Mouse (Mus musculus) forebrain, embryonic 16.5 days (tissue): ENCODE measurements at regions not wholly inside any gene's neighbourhood (a gene's known extent, or its start where the extent isn't known, plus 50 kb on each side); places are given as distances from the start of the nearest gene placed in this dataset.

ENCODE experiments used
- ATAC-seq: fragments of 200-750 bp; cut with Nextera tagmentation; 2 replicates; pipeline ENCODE4 v1.8.0; 2017; ENCODE audit warnings: mild to moderate bottlenecking, moderate library complexity
- H3K27ac ChIP-seq: fragments of 300-500 bp; sonication (generic); 2 replicates; pipeline ENCODE4 v1.5.1; 2014; ENCODE audit warnings: low read length, control low read depth
- H3K27me3 ChIP-seq: fragments of 300-500 bp; sonication (generic); replicated peaks from 2 replicates; pipeline ENCODE4 v1.6.1; 2014; ENCODE audit warnings: low read length; ENCODE audit not compliant: control insufficient read depth, insufficient read depth
- H3K36me3 ChIP-seq: fragments of 300-500 bp; sonication (generic); 2 replicates; pipeline ENCODE4 v1.6.1; 2014; ENCODE audit not compliant: control insufficient read depth, insufficient read depth
- H3K4me1 ChIP-seq: fragments of 300-500 bp; sonication (generic); replicated peaks from 2 replicates; pipeline ENCODE4 v1.6.1; 2014; ENCODE audit warnings: low read length; ENCODE audit not compliant: control insufficient read depth, insufficient read depth
- H3K4me2 ChIP-seq: fragments of 300-500 bp; sonication (generic); 2 replicates; pipeline ENCODE4 v1.6.1; 2014; ENCODE audit warnings: mild to moderate bottlenecking, low read length, control low read depth
- H3K4me3 ChIP-seq: fragments of 300-500 bp; sonication (generic); replicated peaks from 2 replicates; pipeline ENCODE4 v1.5.1; 2014; ENCODE audit warnings: mild to moderate bottlenecking, low read length, control low read depth
- H3K9ac ChIP-seq: fragments of 300-500 bp; sonication (generic); replicated peaks from 2 replicates; pipeline ENCODE4 v1.6.1; 2014; ENCODE audit warnings: low read depth, low read length, control low read depth
- H3K9me3 ChIP-seq: fragments of 300-500 bp; sonication (generic); 2 replicates; pipeline ENCODE4 v1.6.1; 2016; ENCODE audit warnings: low read length; ENCODE audit not compliant: control insufficient read depth
- WGBS: fragments of 180-500 bp; shearing (Covaris S2); extraction: QIAGEN DNeasy Blood & Tissue Kit; methylation state at CpG from one replicate; pipeline ENCODE4 v1.1.7; 2014; 5-methylcytosine and 5-hydroxymethylcytosine counted together

- Histone ChIP-seq H3K4me1 (no peaks in the 10 kb centered on the region), H3K27me3 (no peaks in the 10 kb centered on the region), H3K36me3 (no peaks in the 10 kb centered on the region), H3K4me3 (no peak overlapping the region), H3K9me3 (no peaks in the 10 kb centered on the region), H3K27ac (no peak overlapping the region), H3K9ac (no peak overlapping the region), H3K4me2 (no peak overlapping the region)
- no peak for ATAC-seq
- 67% methylated on average over 2 of the region's 2 CpGs for WGBS
These were observed 105.4 kb upstream of the Mroh9 start for GRCm38 (mm10) chr1:163190841-163191240.

GRCm38 (mm10) chr1:163181851-163182250 is 96.4 kb upstream of the Mroh9 start:
- H3K9ac ChIP-seq: no peak overlapping the region
- H3K4me1 ChIP-seq: no peaks in the 10 kb centered on the region
- 87% methylated on average over 2 of the region's 2 CpGs for WGBS
- no peak overlapping the region for H3K27ac ChIP-seq
- no peaks in the 10 kb centered on the region for H3K27me3 ChIP-seq
- no peak overlapping the region for H3K4me3 ChIP-seq
- no peak overlapping the region for H3K4me2 ChIP-seq
- ATAC-seq: no peak
- H3K36me3 ChIP-seq: no peaks in the 10 kb centered on the region
- H3K9me3 ChIP-seq: no peaks in the 10 kb centered on the region

DNA sequence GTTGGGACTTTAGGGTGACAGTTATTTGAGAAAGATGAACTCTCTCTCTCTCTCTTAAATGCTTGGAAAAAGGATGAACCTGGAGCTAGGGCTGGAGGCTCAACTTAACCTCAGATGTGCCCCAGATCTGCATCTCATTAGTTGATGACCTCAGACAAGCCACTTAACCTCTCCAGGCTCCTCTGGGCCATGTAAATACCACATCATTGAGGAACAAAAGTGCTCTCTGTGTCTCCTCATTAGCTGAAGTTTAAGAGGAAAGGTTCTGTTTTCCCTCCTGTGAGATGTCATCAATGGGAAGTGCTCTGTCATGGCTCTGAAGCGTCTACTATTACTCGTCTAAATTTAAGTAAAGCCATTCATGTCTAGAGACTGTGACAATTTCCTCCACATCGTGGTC is 91.5 kb upstream of the Mroh9 start:
- Histone ChIP-seq H3K4me2 (no peak overlapping the region), H3K4me3 (no peak overlapping the region), H3K27me3 (no peaks in the 10 kb centered on the region), H3K9ac (no peak overlapping the region), H3K27ac (no peak overlapping the region), H3K4me1 (no peaks in the 10 kb centered on the region), H3K9me3 (no peaks in the 10 kb centered on the region), H3K36me3 (no peaks in the 10 kb centered on the region)
- ATAC-seq: no peak
- 31% methylated on average over 3 of the region's 3 CpGs for WGBS

DNA sequence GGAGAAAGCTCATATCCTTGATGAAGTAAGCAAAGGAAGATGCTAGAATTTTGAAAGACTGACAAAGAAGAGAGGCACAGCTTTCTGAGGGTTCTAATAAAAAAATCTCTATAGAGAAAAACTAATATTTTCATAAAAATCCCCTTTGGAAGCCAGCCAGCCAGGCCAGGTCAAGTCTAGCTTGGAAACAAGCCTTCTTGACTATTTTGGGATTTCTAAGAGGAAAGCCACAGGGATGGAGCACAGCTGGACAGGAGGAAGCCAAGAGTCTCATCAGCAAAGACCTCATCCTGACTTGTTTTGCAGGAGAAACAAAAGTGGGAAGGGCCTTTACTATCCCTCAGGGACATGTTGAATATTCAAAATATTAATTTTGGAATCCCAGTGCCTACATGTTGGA is 81.6 kb upstream of the Mroh9 start:
- Histone ChIP-seq H3K9ac (no peak overlapping the region), H3K36me3 (no peaks in the 10 kb centered on the region), H3K27me3 (no peaks in the 10 kb centered on the region), H3K4me3 (no peak overlapping the region), H3K4me1 (no peaks in the 10 kb centered on the region), H3K9me3 (no peaks in the 10 kb centered on the region), H3K27ac (no peak overlapping the region), H3K4me2 (no peak overlapping the region)
- ATAC-seq: no peak

- H3K9ac ChIP-seq: no peak overlapping the region
- no peak overlapping the region for H3K27ac ChIP-seq
- no peak overlapping the region for H3K4me2 ChIP-seq
- ATAC-seq: no peak
- H3K27me3 ChIP-seq: no peaks in the 10 kb centered on the region
- 26% methylated on average over 2 of the region's 2 CpGs for WGBS
- no peaks in the 10 kb centered on the region for H3K9me3 ChIP-seq
- H3K36me3 ChIP-seq: no peaks in the 10 kb centered on the region
- H3K4me1 ChIP-seq: no peaks in the 10 kb centered on the region
- no peak overlapping the region for H3K4me3 ChIP-seq
These were observed 78.2 kb upstream of the Mroh9 start for GRCm38 (mm10) chr1:163163636-163164035.

DNA sequence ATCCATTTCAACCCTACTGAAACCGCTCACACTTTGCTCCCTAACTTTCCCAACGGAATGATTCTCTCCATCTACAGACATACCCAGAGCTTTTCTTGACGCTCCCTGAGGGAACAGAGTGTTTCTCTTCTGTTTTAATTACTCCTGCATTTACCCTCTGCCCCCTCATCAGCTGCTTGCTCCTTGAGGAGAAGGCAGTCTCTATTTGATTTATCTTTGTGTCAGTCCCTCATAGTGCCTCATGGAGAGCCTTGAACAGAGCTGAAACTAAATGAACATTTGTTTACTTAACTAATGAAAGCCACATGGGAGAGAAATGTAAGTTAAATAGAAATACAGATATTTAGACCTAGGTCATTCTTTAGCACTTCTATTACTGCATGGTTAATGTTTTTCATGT is 74.4 kb upstream of the Mroh9 start:
- 83% methylated on average over 3 of the region's 3 CpGs for WGBS
- no peak for ATAC-seq

GRCm38 (mm10) chr1:163158491-163158890 is 73.0 kb upstream of the Mroh9 start:
- WGBS: 62% methylated on average over 5 of the region's 5 CpGs
- Histone ChIP-seq H3K9ac (no peak overlapping the region), H3K4me1 (no peaks in the 10 kb centered on the region), H3K27ac (no peak overlapping the region), H3K4me3 (no peak overlapping the region), H3K4me2 (no peak overlapping the region), H3K27me3 (no peaks in the 10 kb centered on the region), H3K9me3 (no peaks in the 10 kb centered on the region), H3K36me3 (no peaks in the 10 kb centered on the region)
- ATAC-seq: no peak

More for the DNA sequence above, 74.4 kb upstream of the Mroh9 start:
- Histone ChIP-seq H3K4me2 (no peak overlapping the region), H3K27ac (no peak overlapping the region), H3K4me3 (no peak overlapping the region), H3K4me1 (no peaks in the 10 kb centered on the region), H3K36me3 (no peaks in the 10 kb centered on the region), H3K9ac (no peak overlapping the region), H3K27me3 (no peaks in the 10 kb centered on the region), H3K9me3 (no peaks in the 10 kb centered on the region)

DNA sequence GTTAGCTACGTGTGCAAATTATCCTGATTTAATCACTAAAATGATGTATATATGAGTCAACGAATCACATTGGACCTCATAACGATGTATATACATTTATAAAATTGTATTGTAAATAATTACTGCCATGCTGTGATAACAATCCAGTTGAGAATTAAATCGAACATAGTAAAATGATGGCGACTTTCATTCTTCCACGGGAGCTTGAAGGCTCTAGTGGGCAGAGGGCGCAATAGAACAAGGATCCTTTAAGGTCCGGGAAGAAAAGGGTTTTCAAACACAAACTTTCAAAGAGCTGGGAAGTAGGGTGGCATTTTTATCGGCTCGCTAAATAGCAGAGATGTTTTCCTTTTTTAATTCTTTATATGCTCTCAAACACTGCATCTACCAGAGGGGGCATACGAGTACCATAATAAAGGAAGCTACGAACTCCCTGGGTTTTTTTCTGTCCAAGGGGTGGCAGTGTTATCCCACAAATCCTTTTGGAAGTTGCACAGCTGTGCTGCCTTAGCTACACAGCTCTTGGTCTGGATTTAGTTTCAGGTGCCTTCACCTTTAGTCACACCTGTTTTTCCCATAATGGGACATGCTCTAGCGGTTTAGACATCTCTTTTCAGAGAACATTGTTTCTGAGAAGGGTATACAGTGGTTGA is 64.9 kb upstream of the Mroh9 start:
- Histone ChIP-seq H3K9me3 (no peaks in the 10 kb centered on the region), H3K27me3 (no peaks in the 10 kb centered on the region), H3K36me3 (no peaks in the 10 kb centered on the region), H3K4me2 (peak overlapping the region; percentile 50), H3K9ac (0 out of 2 replicates have a peak overlapping the region, but pooled peaks have one; percentile 36), H3K4me1 (no peaks in the 10 kb centered on the region), H3K4me3 (peak overlapping the region; percentile 35), H3K27ac (no peak overlapping the region)
- WGBS: 28% methylated on average over 13 of the region's 13 CpGs
- ATAC-seq: peak; percentile 99

DNA sequence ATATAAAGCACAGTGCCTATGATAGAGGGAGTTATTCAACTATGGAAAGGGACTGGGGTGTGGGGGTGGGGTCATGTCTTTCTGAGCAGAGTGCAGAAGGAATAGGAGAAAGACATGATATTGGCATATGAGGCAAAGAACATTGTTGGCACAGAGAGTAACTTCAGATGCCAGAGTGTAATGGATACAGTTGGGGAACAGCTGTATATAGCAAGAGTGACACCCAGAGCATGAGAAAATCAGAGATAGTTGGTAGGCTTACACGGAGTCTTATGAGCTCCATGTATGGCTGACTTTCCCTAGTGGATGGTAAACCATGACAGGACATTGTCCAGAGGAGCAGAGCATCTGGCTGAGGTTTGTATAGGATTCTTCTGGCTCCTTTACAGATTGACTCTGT is 61.2 kb upstream of the Mroh9 start:
- no peaks in the 10 kb centered on the region for H3K4me1 ChIP-seq
- H3K27ac ChIP-seq: no peak overlapping the region
- H3K27me3 ChIP-seq: no peaks in the 10 kb centered on the region
- no peak overlapping the region for H3K4me2 ChIP-seq
- WGBS: 88% methylated on average over 1 of the region's 1 CpGs
- no peak for ATAC-seq
- no peaks in the 10 kb centered on the region for H3K9me3 ChIP-seq
- no peaks in the 10 kb centered on the region for H3K36me3 ChIP-seq
- no peak overlapping the region for H3K9ac ChIP-seq
- no peak overlapping the region for H3K4me3 ChIP-seq

DNA sequence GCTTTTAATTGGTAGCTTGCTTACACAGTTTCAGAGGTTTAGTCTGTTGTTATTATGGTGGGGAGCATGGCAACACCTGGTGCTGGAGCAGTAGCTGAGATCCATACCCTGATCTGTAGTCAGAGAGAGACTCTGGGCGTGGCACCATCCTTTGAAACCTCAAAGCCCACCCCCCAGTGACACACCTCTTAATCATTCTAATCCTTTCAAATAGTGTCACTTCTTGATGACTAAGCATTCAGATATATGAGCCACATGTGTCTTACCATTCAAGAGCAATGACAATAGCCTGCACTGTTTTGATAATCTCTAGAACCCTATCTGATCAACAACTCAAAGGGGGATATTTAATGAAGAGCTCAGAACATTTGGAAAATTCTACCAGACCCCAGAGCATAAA is 57.6 kb upstream of the Mroh9 start:
- Histone ChIP-seq H3K4me2 (no peak overlapping the region), H3K27ac (no peak overlapping the region), H3K4me1 (no peaks in the 10 kb centered on the region), H3K4me3 (no peak overlapping the region), H3K36me3 (no peaks in the 10 kb centered on the region), H3K27me3 (no peaks in the 10 kb centered on the region), H3K9ac (no peak overlapping the region), H3K9me3 (no peaks in the 10 kb centered on the region)
- 73% methylated on average over 1 of the region's 1 CpGs for WGBS
- ATAC-seq: no peak
